Mouse (Mus musculus) midbrain, embryonic 14.5 days (tissue): ENCODE measurements around the gene Taf9b. TPM values are rescaled to one million over a fixed set of nuclear protein-coding genes. Genes with fewer than 3 reads are reported as not detected.

Source experiments
- ATAC-seq: fragments of 200-750 bp; cut with Nextera tagmentation; 2 replicates; pipeline ENCODE4 v1.8.0; 2017; ENCODE audit warnings: moderate number of reproducible peaks, moderate library complexity; ENCODE audit not compliant: low FRiP score, low TSS enrichment
- DNase-seq: peaks from one replicate; pipeline ENCODE4 v3.0.0-alpha.2; 2015
- H3K27ac ChIP-seq: fragments of 300-500 bp; sonication (generic); replicated peaks from 2 replicates; pipeline ENCODE4 v1.5.1; 2014; ENCODE audit warnings: mild to moderate bottlenecking, low read depth, low read length, moderate library complexity
- H3K27me3 ChIP-seq: fragments of 300-500 bp; sonication (generic); 2 replicates; pipeline ENCODE4 v1.6.1; 2014; ENCODE audit warnings: low read length, control low read depth, mixed read lengths; ENCODE audit not compliant: control insufficient read depth, insufficient read depth
- H3K36me3 ChIP-seq: fragments of 300-500 bp; sonication (generic); 2 replicates; pipeline ENCODE4 v1.6.1; 2014; ENCODE audit warnings: low read length, control low read depth; ENCODE audit not compliant: control insufficient read depth, insufficient read depth
- H3K4me1 ChIP-seq: fragments of 300-500 bp; sonication (generic); 2 replicates; pipeline ENCODE4 v1.6.1; 2014; ENCODE audit warnings: mild to moderate bottlenecking, antibody characterized with exemption, low read length, control low read depth; ENCODE audit not compliant: control insufficient read depth, insufficient read depth
- H3K4me2 ChIP-seq: fragments of 300-500 bp; sonication (generic); 2 replicates; pipeline ENCODE4 v1.6.1; 2014; ENCODE audit warnings: mild to moderate bottlenecking, low read length, moderate library complexity
- H3K4me3 ChIP-seq: fragments of 300-500 bp; sonication (generic); replicated peaks from 2 replicates; pipeline ENCODE4 v1.5.1; 2014; ENCODE audit warnings: low read depth, low read length
- H3K9ac ChIP-seq: fragments of 300-500 bp; sonication (generic); replicated peaks from 2 replicates; pipeline ENCODE4 v1.6.1; 2014; ENCODE audit warnings: mild to moderate bottlenecking, low read length, moderate library complexity
- H3K9me3 ChIP-seq: fragments of 300-500 bp; sonication (generic); 2 replicates; pipeline ENCODE4 v1.6.1; 2016; ENCODE audit warnings: low read length, control low read depth, mixed read lengths; ENCODE audit not compliant: control insufficient read depth
- WGBS: fragments of 180-500 bp; shearing (Covaris S2); extraction: QIAGEN DNeasy Blood & Tissue Kit; methylation state at CpG from one replicate; pipeline ENCODE4 v1.1.7; 2014; 5-methylcytosine and 5-hydroxymethylcytosine counted together
- polyA plus RNA-seq: library from polyadenylated mRNA; unstranded; fragments of >200 nt; fragmentation: Nextera tagmentation; extraction: Ambion mirVana; gene quantifications from 2 replicates; pipeline ENCODE4 v1.2.1, GENCODE M21; 2014

The Taf9b gene
- polyA plus RNA-seq, 1 experiment from 2014 or later: 18.2 TPM

- no peaks in the 10 kb centered on the region for H3K36me3 ChIP-seq
- no peak overlapping the region for H3K9ac ChIP-seq
- no peaks in the 10 kb centered on the region for H3K9me3 ChIP-seq
- DNase-seq (no peak), ATAC-seq (no peak)
- H3K4me2 ChIP-seq: no peak overlapping the region
- H3K4me1 ChIP-seq: no peaks in the 10 kb centered on the region
- 81% methylated on average over 1 of the region's 1 CpGs for WGBS
- H3K27me3 ChIP-seq: no peaks in the 10 kb centered on the region
- no peak overlapping the region for H3K27ac ChIP-seq
- no peak overlapping the region for H3K4me3 ChIP-seq
These were observed 55.9 kb downstream of the Taf9b start for GRCm38 (mm10) chrX:106165089-106165488.

DNA sequence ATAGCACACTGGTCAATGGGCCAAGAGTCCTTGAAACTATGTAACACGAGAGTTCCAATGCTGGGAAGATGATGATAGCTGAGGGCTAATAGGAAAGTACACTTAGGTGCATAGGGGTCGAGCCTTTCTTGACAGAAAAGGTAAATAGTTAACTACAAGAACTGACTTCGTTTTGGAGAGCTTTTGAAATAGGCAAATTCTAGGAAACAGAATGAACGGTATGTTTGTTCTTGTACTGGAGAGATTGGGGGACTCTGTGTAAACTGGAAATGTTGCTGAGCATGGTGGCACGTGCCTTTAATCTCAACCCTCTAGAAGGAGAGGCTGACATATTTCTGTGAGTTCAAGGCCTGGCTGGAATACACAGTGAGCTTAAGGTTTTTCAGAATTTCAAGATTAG lies 56.4 kb downstream of the Taf9b start:
- Histone ChIP-seq H3K9ac (no peak overlapping the region), H3K4me3 (no peak overlapping the region), H3K4me2 (no peak overlapping the region), H3K36me3 (no peaks in the 10 kb centered on the region), H3K27me3 (no peaks in the 10 kb centered on the region), H3K9me3 (no peaks in the 10 kb centered on the region), H3K4me1 (no peaks in the 10 kb centered on the region), H3K27ac (no peak overlapping the region)
- ATAC-seq: no peak
- no peak for DNase-seq
- WGBS: 78% methylated on average over 5 of the region's 5 CpGs

- no peak overlapping the region for H3K9ac ChIP-seq
- H3K27ac ChIP-seq: no peak overlapping the region
- DNase-seq (no peak), ATAC-seq (no peak)
- 66% methylated on average over 5 of the region's 5 CpGs for WGBS
- no peaks in the 10 kb centered on the region for H3K9me3 ChIP-seq
- H3K27me3 ChIP-seq: no peaks in the 10 kb centered on the region
- H3K36me3 ChIP-seq: no peaks in the 10 kb centered on the region
- H3K4me1 ChIP-seq: no peaks in the 10 kb centered on the region
- H3K4me3 ChIP-seq: no peak overlapping the region
- no peak overlapping the region for H3K4me2 ChIP-seq
These were observed 57.0 kb downstream of the Taf9b start for GRCm38 (mm10) chrX:106163995-106164394.

Other genes with a start within 250 kb of the Taf9b start
- 15.6 and 23.4 TPM in 2 replicates for gene Magt1, start 209.3 kb downstream of the Taf9b start, polyA plus RNA-seq
- 348 and 453 TPM in 2 replicates for gene Cox7b, start 205.5 kb downstream of the Taf9b start, polyA plus RNA-seq
- gene Atp7a, start 193.9 kb downstream of the Taf9b start, polyA plus RNA-seq: 8.3 and 21.2 TPM in 2 replicates
- gene Tlr13, start 78.0 kb downstream of the Taf9b start, polyA plus RNA-seq: 0.13 and 0.41 TPM in 2 replicates
- 243 and 266 TPM in 2 replicates for gene Pgk1, start 34.1 kb downstream of the Taf9b start, polyA plus RNA-seq
- not detected in 2 replicates for gene Fnd3c2, start 34.2 kb upstream of the Taf9b start, polyA plus RNA-seq